Mouse (Mus musculus): ENCODE data around the gene Parp2. TPM values are rescaled to one million over a fixed set of nuclear protein-coding genes. Genes with fewer than 3 reads are reported as not detected.

Gene Parp2
- 58.5 and 64.1 TPM in 2 replicates for polyA plus RNA-seq (2016; fragmentation: Nextera tagmentation; extraction: Ambion mirVana)

GRCm38 (mm10) chr14:50807487-50808072 is at the start of gene Parp2, which contains the start of gene Ccnb1ip1:
Parp2 (plus strand) TSS chr14:50807841.
Ccnb1ip1 (minus strand) TSS chr14:50807732.
- Histone ChIP-seq H3K27ac (peak within 1 kb of the TSS; percentile 91), H3K9me3 (no peaks in the 10 kb centered on the region), H3K4me1 (replicated peaks) (peaks cover 8% of the 10 kb centered on the region), H3K27me3 (ENCODE audit: insufficient read depth, poor library complexity, severe bottlenecking) (no peaks in the 10 kb centered on the region), H3K4me3 (peak within 1 kb of the TSS; percentile 61), H3K36me3 (peaks cover 28% of the 10 kb centered on the region)
- DNase-seq (ENCODE audit: low spot score) = peak; percentile 96
- WGBS = under 1% methylated on average over 42 of the region's 42 CpGs

- 82% methylated on average over 5 of the region's 5 CpGs for WGBS
- H3K27me3 ChIP-seq (ENCODE audit: insufficient read depth, poor library complexity, severe bottlenecking) = no peaks in the 10 kb centered on the region
- DNase-seq (ENCODE audit: low spot score) = no peak
- H3K27ac ChIP-seq = no peak overlapping the region
- H3K36me3 ChIP-seq = peaks cover 8% of the 10 kb centered on the region
- H3K4me3 ChIP-seq = no peak overlapping the region
- no peaks in the 10 kb centered on the region for H3K4me1 ChIP-seq (replicated peaks)
- H3K9me3 ChIP-seq = no peaks in the 10 kb centered on the region
Observed at GRCm38 (mm10) chr14:50758416-50759085, 49.1 kb upstream of the Parp2 start.

- no peak for DNase-seq (ENCODE audit: low spot score)
- WGBS = 92% methylated on average over 6 of the region's 6 CpGs
- Histone ChIP-seq H3K4me3 (no peak overlapping the region), H3K36me3 (peaks cover 75% of the 10 kb centered on the region), H3K4me1 (replicated peaks) (no peaks in the 10 kb centered on the region), H3K9me3 (no peaks in the 10 kb centered on the region), H3K27me3 (ENCODE audit: insufficient read depth, poor library complexity, severe bottlenecking) (no peaks in the 10 kb centered on the region), H3K27ac (no peak overlapping the region)
Observed at GRCm38 (mm10) chr14:50765736-50766135, 41.9 kb upstream of the Parp2 start.

- Histone ChIP-seq H3K4me3 (no peak overlapping the region), H3K27me3 (ENCODE audit: insufficient read depth, poor library complexity, severe bottlenecking) (no peaks in the 10 kb centered on the region), H3K4me1 (replicated peaks) (no peaks in the 10 kb centered on the region), H3K27ac (no peak overlapping the region), H3K36me3 (peaks cover 96% of the 10 kb centered on the region), H3K9me3 (no peaks in the 10 kb centered on the region)
- WGBS = 83% methylated on average over 2 of the region's 2 CpGs
- DNase-seq (ENCODE audit: low spot score) = no peak
Observed at GRCm38 (mm10) chr14:50771342-50771741, 36.3 kb upstream of the Parp2 start.

GRCm38 (mm10) chr14:50782166-50782565 is 25.5 kb upstream of the Parp2 start:
- Histone ChIP-seq H3K36me3 (peaks cover 49% of the 10 kb centered on the region), H3K4me1 (replicated peaks) (peaks cover 8% of the 10 kb centered on the region), H3K27ac (no peak overlapping the region), H3K27me3 (ENCODE audit: insufficient read depth, poor library complexity, severe bottlenecking) (no peaks in the 10 kb centered on the region), H3K9me3 (no peaks in the 10 kb centered on the region; the same call in 1 of the 2 replicates), H3K4me3 (no peak overlapping the region)
- WGBS = 95% methylated on average over 3 of the region's 3 CpGs
- no peak for DNase-seq (ENCODE audit: low spot score)

GRCm38 (mm10) chr14:50784391-50785250 is 23.0 kb upstream of the Parp2 start:
- DNase-seq (ENCODE audit: low spot score) = no peak
- 30% methylated on average over 16 of the region's 16 CpGs for WGBS

GRCm38 (mm10) chr14:50785251-50785637 is 22.4 kb upstream of the Parp2 start, which contains the start of gene Ttc5:
Ttc5 (minus strand) TSS chr14:50785519.
- DNase-seq (ENCODE audit: low spot score) = peak; percentile 94
- Histone ChIP-seq H3K4me1 (replicated peaks) (peaks cover 8% of the 10 kb centered on the region), H3K36me3 (peaks cover 23% of the 10 kb centered on the region), H3K9me3 (no peaks in the 10 kb centered on the region; the same call in 1 of the 2 replicates), H3K27ac (peak within 1 kb of the TSS; percentile 94), H3K27me3 (ENCODE audit: insufficient read depth, poor library complexity, severe bottlenecking) (no peaks in the 10 kb centered on the region), H3K4me3 (peak within 1 kb of the TSS; percentile 82)
- WGBS = under 1% methylated on average over 21 of the region's 21 CpGs

More at GRCm38 (mm10) chr14:50784391-50785250, 23.0 kb upstream of the Parp2 start:
- H3K27me3 ChIP-seq (ENCODE audit: insufficient read depth, poor library complexity, severe bottlenecking) = no peaks in the 10 kb centered on the region
- H3K27ac ChIP-seq = peak overlapping the region; percentile 94
- H3K4me1 ChIP-seq (replicated peaks) = peaks cover 8% of the 10 kb centered on the region
- H3K9me3 ChIP-seq = no peaks in the 10 kb centered on the region; the same call in 1 of the 2 replicates
- H3K36me3 ChIP-seq = peaks cover 29% of the 10 kb centered on the region
- H3K4me3 ChIP-seq = peak overlapping the region; percentile 82

GRCm38 (mm10) chr14:50788157-50788556 is 19.5 kb upstream of the Parp2 start:
- H3K27ac ChIP-seq = no peak overlapping the region
- no peaks in the 10 kb centered on the region for H3K9me3 ChIP-seq
- no peaks in the 10 kb centered on the region for H3K36me3 ChIP-seq
- H3K4me3 ChIP-seq = no peak overlapping the region
- H3K4me1 ChIP-seq (replicated peaks) = peaks cover 8% of the 10 kb centered on the region
- WGBS = 13% methylated on average over 2 of the region's 2 CpGs
- DNase-seq (ENCODE audit: low spot score) = no peak
- no peaks in the 10 kb centered on the region for H3K27me3 ChIP-seq (ENCODE audit: insufficient read depth, poor library complexity, severe bottlenecking)

- WGBS = 91% methylated on average over 24 of the region's 24 CpGs
- DNase-seq (ENCODE audit: low spot score) = no peak
- H3K9me3 ChIP-seq = no peaks in the 10 kb centered on the region
Observed at GRCm38 (mm10) chr14:50795261-50795935, 12.2 kb upstream of the Parp2 start.

GRCm38 (mm10) chr14:50795965-50796364 is 11.7 kb upstream of the Parp2 start:
- Histone ChIP-seq H3K4me3 (no peak overlapping the region), H3K4me1 (replicated peaks) (peaks cover 3% of the 10 kb centered on the region; the same call in 1 of the 2 replicates), H3K27ac (no peak overlapping the region), H3K27me3 (ENCODE audit: insufficient read depth, poor library complexity, severe bottlenecking) (no peaks in the 10 kb centered on the region), H3K9me3 (no peaks in the 10 kb centered on the region), H3K36me3 (no peaks in the 10 kb centered on the region)
- WGBS = 86% methylated on average over 4 of the region's 4 CpGs
- DNase-seq (ENCODE audit: low spot score) = no peak

More at GRCm38 (mm10) chr14:50795261-50795935, 12.2 kb upstream of the Parp2 start:
- no peak overlapping the region for H3K4me3 ChIP-seq
- no peaks in the 10 kb centered on the region for H3K27me3 ChIP-seq (ENCODE audit: insufficient read depth, poor library complexity, severe bottlenecking)
- no peaks in the 10 kb centered on the region for H3K36me3 ChIP-seq
- no peak overlapping the region for H3K27ac ChIP-seq
- H3K4me1 ChIP-seq (replicated peaks) = peaks cover 3% of the 10 kb centered on the region; the same call in 1 of the 2 replicates

GRCm38 (mm10) chr14:50796464-50796863 is 11.2 kb upstream of the Parp2 start:
- Histone ChIP-seq H3K27me3 (ENCODE audit: insufficient read depth, poor library complexity, severe bottlenecking) (no peaks in the 10 kb centered on the region), H3K4me1 (replicated peaks) (peaks cover 3% of the 10 kb centered on the region; the same call in 1 of the 2 replicates), H3K36me3 (no peaks in the 10 kb centered on the region), H3K4me3 (no peak overlapping the region), H3K9me3 (no peaks in the 10 kb centered on the region), H3K27ac (no peak overlapping the region)
- no peak for DNase-seq (ENCODE audit: low spot score)
- WGBS = 89% methylated on average over 1 of the region's 1 CpGs

GRCm38 (mm10) chr14:50798512-50798911 is 9.1 kb upstream of the Parp2 start:
- Histone ChIP-seq H3K36me3 (no peaks in the 10 kb centered on the region), H3K4me3 (no peak overlapping the region), H3K27me3 (ENCODE audit: insufficient read depth, poor library complexity, severe bottlenecking) (no peaks in the 10 kb centered on the region), H3K4me1 (replicated peaks) (peaks cover 3% of the 10 kb centered on the region; the same call in 1 of the 2 replicates), H3K27ac (no peak overlapping the region), H3K9me3 (no peaks in the 10 kb centered on the region)
- no peak for DNase-seq (ENCODE audit: low spot score)
- 71% methylated on average over 2 of the region's 2 CpGs for WGBS

Data from hindbrain, embryonic 10.5 days (tissue).